Mouse (Mus musculus) c-Kit-negative CD71-positive TER-119-positive erythroid progenitor cells, embryonic 14.5 days (primary cell): ENCODE results near the gene Slc1a3.
"Not testable (repeated sequence)": the region's sequence is repeated elsewhere in the genome, so short reads cannot be mapped to it uniquely, and the experiment has no call there.

Experiments
- DNase-seq: peaks from one replicate; pipeline ENCODE4 v3.0.0-alpha.2; 2013; ENCODE audit warnings: low read depth, low spot score

Gene Slc1a3

DNA sequence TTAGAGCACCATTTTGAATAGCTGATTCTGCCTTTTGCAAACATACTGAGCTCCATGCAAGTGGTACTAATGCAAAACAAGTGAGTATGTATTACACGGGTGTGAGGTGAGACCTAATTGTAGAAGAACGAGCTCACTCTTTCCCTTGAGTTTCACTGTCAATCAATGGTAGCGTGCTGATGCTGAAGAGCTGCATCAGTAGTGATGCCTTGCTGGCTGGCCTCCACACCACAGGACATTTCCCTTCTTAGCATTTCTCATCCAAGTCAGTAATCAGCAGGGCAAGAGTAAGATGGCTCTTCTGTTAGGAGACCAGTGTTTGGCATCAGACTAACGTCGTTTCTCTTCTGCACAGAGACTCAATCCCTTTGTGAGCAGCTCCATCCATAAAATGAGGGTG, 4.0 kb downstream of the Slc1a3 start:
- no peak for DNase-seq

DNA sequence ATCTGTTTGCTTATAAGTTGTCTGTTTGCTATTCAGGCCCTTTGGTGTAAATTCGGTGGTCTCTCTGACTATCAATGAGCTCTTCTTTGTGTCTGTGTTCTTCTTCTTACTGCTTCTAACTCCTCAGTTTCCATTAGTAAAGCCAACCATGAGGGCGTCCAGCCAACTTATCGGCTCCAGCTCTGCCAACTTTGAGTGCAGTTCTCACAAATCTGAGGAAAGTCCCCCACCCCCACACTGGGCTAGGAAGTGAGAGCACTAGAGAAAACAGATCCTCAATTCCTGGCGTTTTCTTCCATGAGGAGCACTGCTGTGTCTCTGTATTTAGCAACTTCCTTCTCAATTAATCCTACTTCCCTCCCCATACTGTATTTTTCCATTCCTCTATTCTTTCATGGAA, 4.4 kb downstream of the Slc1a3 start:
- no peak for DNase-seq

DNA sequence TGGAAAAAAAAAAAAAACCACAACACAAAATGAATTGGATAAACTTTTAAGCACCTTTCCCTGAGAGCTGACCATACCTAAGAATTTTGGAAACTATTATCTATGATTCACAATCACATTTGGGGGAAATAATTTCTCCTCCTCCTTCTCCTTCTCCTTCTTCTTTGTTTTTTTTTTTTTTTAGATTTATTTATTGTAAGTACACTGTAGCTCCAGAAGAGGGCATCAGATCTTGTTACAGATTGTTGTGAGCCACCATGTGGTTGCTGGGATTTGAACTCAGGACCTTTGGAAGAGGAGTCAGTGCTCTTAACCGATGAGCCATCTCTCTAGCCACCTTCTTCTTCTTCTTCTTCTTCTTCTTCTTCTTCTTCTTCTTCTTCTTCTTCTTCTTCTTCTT, 5.0 kb downstream of the Slc1a3 start:
- not testable (repeated sequence) for DNase-seq

DNA sequence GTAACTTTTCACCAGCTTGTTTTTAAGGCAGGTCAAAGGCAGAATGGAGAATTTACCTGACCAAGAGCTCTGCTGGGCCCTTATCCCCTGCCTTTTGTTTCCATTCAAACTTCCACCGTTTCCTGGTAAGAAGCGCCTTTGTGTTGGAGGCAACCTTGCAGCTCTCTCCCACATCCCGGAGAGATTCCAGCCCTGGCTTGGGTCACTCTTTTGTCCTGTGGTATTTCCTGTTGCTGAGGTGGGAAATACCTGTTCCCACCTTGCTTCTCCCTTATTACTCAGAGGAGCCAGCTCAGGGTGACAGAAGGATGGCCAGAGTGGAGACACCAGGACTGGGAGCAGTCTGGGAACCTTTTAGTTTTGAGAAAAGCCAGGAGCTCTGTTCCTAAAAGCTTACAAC, 12.6 kb downstream of the Slc1a3 start:
- DNase-seq = no peak

DNA sequence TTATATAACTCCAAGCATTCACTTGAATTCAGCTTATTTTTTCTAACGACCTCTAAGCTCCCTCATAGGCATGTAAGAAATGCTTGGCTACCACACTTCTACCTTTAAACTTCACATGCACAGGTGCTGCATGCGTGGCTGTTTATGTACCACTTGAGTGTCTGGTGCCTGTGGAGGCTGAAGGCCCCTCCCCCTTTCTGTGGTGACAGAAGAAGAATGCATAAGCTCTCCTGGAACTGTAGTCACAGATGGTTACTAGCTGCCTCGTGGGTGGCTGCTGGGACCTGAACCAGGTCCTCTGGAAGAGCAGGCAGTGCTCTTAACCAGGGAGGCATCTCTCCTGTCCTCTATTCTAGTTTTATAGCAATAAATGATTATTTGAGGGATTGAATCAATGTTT, 13.1 kb downstream of the Slc1a3 start:
- no peak for DNase-seq

DNA sequence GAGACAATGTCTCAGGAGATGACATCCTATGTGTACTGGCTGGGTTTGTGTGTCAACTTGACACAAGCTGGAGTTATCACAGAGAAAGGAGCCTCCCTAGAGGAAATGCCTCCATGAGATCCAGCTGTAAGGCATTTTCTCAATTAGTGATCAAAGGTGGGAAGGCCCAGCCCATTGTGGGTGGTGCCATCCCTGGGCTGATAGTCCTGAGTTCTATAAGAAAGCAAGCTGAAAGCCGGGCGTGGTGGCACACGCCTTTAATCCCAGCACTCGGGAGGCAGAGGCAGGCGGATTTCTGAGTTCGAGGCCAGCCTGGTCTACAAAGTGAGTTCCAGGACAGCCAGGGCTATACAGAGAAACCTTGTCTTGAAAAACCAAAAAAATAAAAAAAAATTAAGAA, 20.4 kb downstream of the Slc1a3 start:
- DNase-seq = not testable (repeated sequence)

DNA sequence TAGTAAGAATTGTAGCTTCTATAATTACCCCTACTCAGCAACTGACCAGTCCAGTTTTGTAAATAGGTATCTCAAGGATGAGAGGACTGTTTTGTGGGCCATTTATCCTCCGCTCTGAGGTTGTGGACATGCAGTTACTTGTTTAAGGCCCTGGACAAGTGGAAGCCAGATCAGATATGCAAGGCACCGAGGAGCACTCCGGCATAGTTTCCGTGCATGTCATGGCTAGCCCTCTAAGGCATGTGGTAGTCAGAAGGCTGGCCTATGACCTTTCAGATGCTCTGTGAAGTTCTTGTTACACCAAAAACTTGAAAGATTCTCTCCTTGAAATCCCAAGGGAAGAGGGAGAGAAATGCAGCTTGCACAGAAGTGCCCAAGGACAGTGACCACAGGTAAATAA, 23.7 kb downstream of the Slc1a3 start:
- no peak for DNase-seq

DNA sequence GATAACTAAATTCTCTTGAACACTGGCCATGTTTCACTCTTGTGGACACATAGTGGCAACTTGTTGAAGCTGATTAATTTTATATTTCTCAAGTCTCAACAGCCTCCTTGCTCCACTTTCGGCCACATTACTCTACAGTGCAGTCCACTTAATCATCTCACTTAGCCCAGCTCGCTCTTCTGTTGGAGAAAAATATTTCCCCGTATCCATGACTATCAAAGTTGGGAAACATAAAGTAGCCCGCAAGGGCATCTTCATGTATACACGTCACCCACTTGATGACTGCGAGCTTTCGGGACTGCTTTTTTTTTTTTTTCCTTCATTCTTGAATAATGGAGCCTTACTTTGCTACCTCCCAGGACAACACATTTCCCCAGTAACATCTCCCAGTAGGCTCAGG, 25.1 kb downstream of the Slc1a3 start:
- no peak for DNase-seq

DNA sequence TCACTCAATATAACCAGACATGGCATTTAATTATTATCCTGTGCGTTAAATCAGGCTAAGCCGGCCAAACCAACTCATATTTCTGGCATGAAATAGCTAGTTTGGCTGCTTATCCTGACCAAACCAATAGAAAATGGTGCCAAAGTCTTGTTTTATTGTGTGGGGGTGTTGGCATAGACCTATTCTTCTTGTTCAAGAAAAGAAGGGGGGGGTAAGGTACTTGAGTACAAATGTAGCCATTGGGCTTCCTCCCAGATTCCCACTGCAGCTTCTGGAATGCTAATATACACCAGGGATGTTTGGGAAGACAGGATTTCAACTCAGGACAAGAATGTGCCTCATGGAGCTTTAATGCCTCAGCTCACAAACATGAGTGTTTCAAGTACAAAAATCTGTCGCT, 26.3 kb downstream of the Slc1a3 start:
- no peak for DNase-seq

DNA sequence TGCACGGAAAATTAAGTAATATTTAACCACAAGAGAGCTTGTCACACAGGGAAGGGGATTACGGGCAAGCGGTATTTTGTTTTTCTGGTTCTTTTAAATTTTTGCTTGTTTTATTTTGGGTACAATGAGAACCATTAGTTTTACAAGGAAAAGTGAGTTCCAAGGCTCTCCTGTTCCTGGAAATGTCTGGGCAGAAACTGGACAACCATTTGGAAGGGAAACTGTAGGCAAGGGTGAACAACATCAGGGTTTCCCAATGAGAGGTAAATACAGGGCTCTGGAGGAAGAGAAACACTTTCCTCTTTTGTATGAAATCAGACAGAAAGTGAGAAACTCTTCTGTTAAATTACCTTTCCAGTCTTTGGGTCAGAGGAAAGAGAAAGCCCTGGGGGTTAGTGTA, 27.7 kb downstream of the Slc1a3 start:
- DNase-seq = no peak

DNA sequence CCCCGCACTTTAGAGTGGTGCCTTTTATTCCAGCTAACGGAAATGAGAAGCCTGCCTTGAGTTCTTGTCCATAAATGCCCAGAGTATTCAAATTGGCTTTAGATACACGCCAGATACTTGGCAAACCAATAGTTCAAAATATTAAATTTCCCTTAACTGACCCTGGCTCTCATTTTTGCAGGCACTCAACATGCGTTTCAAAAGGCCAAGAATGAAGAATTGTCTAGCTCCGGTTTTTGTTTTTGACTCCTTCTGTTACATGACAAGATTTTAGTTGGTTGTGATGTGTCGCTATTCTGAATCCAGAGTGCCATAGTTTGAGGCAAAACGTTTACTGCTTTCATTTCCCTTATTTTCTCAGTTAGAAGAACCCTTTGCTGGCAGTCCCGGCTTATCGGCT, 28.1 kb downstream of the Slc1a3 start:
- DNase-seq = no peak

DNA sequence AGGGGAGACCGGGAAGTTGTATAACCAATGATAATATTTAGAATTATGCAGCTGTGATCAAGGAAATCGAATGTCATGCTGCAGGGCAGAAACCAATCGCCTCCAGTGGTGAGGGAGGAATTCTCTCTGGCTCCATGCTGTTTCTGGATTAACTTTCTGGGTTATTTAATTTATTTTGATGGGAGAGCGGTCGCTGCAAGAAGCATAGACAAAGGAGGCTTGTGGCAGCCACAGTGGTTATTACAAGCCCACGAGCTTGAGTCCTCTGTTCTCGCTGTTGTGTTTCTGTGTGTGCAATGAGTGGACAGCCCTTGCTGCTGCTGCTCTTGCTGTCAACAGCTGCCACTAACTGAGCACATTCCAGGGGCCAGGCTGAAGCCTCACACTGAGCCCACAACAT, 28.6 kb downstream of the Slc1a3 start:
- no peak for DNase-seq

DNA sequence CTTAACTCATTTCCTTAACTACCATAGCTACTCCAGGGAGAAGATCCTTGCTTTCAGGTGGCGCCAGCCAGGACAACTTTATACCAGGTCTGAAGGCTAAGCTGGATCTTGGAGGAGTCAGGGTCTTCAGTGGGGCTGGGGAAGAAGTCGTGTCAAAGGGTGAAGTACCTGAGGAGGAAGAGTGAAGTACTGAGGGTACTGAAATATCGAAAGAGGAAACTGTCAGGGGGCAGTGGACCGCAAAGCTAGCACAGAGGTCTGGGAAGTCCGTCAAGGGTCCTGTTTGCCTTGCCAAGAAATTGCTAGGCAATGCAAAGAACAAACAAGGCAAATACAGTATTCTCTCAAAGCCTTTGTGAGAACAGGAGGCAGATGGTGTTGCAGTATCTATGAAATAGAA, 29.6 kb downstream of the Slc1a3 start:
- no peak for DNase-seq

DNA sequence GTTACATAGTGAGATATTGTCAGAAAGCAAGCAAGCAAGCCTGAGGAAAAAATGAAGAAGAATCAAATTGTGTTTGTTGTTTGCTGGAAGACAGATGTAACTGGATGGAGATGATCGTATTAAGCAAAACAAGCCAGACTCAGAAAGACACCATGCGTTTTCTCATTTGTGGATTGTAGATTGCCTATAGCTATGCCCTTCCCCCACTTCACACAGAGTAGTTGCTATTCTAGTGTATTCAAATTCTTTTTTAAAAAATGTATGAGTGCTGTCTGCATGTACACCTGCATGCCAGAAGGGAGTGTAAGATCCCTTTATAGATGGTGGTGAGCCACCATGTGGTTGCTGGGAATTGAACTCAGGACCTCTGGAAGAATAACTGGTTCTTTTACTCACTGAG, 33.6 kb downstream of the Slc1a3 start:
- no peak for DNase-seq

DNA sequence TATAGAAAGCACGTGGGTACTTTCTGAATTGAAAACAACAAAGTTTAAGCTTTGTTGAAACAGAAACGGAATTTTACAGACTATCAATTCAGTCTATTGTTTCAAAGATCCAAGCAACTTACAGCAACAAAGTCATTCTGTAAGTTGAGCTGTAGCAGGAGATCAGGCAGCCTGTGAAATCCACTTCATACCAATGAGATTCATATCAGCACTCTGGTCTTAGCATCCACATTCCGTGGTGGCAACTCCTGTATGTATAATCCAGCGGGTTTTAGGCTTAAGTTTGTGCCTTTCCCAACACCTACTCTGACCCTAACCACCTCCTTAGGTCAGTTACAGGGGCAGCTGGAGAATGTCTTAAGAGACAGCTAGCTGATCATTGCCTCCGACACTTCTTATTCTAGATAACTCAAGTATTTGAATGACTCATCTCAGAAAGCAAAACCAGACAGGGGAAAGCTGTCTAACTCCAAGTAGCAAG, 34.3 kb downstream of the Slc1a3 start:
- no peak for DNase-seq

DNA sequence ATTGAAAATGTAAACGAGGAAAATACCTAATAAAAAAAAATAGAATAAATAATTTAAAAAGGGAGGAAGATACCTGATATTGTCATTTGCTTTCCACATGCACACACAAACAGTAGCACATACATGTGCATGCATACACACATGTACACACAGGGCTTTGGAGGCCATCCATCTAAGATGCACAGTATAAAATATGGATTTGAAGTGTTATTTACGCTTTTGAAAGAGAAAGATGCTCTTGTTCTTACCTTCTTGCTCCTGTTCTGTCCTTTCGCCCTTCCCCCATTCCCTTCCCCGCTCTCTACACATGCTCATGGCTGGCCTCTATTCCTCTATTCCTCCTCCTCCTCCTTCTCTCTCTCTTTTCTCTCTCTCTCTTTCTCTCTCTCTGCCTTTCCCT, 34.9 kb downstream of the Slc1a3 start:
- DNase-seq = no peak

DNA sequence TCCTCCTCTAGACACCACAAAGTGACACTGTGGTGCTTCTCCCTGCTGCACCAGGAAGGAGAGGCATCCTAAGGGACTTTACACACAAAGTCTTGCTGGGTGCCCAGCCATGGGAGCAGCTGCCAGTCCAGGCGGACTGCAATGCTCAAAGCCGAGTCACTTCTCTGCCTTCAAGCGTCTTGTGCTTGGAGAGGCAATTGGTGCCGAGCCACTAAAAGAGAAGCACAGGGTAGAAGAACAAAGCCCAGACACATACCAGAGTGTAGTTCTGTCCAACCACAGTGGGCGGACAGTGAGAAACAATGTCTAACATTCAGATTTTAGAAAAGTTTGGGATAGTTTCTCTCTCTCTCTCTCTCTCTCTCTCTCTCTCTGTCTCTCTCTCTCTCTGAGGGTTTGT, 38.0 kb downstream of the Slc1a3 start:
- DNase-seq = no peak

DNA sequence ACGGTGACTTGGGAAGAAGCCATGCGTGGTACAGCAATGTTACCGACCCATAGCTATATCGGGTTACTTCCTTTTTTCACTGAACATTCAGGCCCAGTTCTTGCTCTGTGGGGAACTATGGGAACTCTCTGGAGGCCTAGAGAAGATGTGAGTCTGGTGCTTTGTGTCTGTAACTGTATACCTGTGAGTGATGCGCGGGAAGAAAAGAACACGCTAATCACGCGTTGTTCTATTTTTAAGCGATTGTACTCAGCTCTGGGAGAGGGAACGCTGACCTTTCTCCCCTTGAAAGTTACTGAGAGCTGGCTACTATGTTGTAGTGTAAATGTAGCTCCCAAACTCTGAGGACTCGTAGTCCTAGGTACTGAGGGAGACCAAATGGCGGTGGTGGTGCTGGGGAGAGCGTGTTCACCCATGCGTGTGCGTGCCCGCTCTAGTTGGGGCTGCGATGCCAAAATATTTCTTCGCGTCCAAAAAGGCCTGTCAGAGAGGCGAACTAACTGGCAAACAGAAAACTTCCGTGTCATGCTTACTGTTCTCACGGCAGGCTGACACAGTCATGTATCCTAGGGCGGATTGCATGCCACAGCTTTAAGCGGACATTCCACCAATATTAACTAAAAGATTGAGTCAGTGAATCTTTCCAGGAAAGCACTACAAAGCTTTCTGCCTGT, 42.6 kb downstream of the Slc1a3 start:
- no peak for DNase-seq

DNA sequence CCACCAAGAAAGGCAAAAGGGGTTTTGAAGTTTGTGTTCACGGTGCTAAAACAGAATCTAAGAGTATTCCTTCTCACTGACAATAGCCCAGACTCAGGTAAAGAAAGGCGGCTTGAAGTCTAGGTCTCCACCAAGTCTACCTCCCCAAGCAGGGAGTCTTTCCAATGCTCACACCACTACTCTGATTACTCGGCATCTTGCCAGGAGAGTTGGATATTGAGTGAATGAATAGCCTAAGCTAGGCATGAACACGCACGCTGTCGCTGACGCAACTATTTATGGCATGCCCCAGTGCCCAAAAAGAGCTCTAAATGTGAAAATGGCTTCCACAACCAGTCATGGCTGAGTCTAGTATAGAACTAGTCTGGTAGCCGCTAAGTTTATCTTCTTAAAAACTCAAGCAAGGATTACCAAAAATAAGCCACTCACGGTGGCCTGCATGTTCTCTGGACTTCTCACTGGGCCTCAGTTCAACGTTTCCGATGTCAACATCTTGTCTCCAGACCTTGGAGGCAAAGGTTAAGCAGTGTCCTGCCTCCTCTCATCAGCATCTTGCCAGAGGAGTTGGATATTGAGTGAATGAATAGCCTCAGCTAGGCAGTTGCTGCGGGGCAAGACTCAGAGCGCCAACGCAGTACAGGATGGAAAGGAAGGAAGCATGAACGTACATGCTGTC, 44.8 kb downstream of the Slc1a3 start:
- no peak for DNase-seq

DNA sequence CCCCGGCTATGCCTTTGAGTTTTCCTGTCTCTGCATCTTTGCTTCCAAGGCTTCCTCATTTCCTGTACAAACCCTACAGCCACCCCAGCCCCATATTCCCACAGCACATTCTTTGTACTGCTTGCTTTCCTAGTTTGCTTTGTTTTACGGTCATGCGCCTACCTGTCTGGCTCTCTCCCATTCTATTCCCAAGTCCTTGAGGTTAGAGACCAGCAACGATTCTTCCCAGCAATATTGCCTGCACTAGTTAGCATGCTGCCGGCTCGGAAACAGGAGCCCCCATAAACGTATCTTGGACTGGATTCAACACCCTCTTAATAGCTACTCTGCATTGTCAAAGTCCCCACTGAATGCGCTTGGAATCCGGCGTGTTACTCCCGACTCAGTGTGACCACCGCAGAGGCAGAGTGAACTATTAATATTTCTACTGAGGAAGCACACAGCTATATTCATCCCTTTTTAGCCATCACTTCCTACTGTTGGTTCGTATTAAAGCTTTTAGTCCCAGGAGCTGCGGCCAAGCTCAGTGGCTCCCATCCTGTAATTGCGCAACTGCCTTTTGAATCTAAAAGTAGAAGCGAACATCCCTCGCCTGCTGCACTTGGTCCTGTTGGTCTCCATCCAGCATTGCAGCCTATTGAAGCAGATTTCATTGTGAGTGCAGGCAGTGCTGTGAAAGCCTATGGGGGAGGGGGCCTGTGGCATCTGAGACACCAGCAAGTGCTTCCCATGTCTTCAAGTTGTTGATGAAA, 47.0 kb downstream of the Slc1a3 start:
- no peak for DNase-seq

DNA sequence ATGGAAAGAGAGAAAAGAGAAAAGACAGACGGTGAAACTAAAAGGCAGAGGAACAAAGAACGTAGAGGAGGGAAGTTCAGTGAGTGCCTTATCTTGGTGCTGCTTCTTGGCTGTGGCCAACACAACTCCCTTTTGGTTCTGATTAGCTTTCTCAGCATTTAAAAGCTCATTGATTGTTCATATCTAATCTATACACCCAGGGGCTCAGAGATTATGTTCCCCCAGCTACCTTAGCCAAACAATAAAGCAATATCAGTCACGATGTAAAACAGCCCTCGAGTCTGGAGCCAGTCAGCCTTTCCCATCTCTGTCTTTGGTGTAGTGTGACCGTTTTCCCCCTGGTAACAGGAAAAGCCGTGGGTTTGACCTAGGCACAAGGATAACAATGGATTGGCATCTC, 48.7 kb downstream of the Slc1a3 start:
- no peak for DNase-seq

DNA sequence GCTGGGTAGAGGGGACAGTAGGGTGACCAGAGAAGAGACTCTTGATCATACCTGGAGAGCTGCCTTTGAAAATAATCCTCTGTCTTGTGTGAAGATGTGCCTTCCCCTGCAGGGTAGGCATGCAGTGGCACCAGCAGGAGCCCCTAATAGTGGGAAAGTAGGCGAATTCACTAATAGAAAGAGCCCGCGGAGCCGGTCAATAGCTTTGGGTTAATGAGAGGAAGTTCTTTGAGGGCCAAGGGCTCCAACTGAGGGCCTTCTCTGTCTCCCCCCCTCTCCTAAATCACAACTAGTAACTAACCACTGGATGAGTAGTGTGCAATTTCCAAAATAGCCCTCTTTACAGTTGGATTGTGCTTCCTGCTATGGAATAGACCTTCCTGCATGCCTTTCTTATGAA, 50.6 kb downstream of the Slc1a3 start:
- DNase-seq = no peak

DNA sequence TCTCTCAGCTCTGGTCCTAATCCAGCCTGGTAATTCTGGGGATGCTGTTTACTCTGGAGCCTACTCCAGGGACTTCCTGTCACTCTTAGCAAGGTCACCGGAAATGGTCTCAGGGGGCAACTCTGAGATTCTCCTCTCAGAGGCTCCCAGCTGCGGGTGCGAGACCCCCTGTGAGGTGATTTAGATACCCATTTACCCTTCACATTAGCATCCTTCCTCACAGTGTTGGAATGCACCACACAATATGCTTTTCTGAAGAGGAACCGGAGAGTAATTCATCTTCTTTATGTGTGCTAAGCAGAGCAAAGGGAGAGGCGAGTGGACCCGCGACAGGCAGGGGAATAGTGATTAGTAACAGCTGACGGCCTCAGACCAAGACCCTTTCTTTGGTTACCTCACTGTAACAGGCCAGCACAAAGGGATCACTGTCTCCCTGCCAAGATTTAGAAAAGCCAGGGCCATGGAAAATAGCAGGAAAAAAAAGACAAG, 51.0 kb downstream of the Slc1a3 start:
- DNase-seq = no peak
